Mouse (Mus musculus): ENCODE data around the gene Olfr551. TPM values are rescaled to one million over a fixed set of nuclear protein-coding genes. Genes with fewer than 3 reads are reported as not detected.
"Not testable (repeated sequence)": the region's sequence is repeated elsewhere in the genome, so short reads cannot be mapped to it uniquely, and the experiment has no call there.

The Olfr551 gene
- not detected in 2 replicates for polyA plus RNA-seq (2015; fragmentation: Nextera tagmentation; extraction: Ambion mirVana)

DNA sequence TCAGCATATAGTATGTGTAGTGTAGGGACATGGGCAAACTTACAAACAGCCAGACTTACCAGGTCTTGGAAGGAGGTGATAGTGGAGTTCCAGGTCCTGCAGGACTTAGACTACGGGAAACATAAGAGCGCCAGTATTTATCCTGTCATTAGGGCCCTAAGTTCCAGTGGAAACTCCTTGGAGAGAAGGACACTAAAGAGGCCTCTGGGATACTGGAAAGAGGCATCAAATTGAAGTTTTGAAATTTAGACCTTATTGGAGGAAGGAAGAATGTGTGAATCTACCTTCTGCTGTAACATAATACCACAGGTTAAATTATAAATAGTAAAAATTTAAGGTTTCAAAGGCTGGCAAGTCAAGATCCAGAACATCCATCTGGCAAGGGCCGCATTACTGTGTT is at the start of gene Olfr551:
TSS of gene Olfr551 (minus strand) at position 101 of the 400 bp plus-strand sequence.
- no peak for DNase-seq (ENCODE audit: low spot score)

DNA sequence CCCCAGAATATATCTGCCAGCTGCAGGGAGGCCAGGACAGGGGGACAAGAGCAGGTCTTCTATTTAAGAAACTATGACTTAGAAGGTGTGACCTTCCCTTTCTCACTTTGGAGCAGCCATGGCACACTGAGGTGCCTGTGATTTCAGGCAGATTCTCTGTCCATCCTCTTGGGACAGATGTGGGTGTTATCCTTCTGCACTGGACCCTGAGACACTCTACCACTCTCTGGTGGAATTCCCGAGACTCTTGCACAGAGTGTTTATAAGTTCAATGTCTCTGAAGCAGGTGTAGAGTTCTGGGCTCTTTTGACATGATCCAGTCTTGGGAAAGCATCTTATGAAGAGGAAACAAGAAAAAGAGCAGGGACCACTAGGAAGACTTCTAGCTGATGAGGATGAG is 46.4 kb upstream of the Olfr551 start, which contains the start of gene Olfr554:
TSS of gene Olfr554 (plus strand) at position 301 of the 400 bp plus-strand sequence.
- DNase-seq (ENCODE audit: low spot score), result no peak

DNA sequence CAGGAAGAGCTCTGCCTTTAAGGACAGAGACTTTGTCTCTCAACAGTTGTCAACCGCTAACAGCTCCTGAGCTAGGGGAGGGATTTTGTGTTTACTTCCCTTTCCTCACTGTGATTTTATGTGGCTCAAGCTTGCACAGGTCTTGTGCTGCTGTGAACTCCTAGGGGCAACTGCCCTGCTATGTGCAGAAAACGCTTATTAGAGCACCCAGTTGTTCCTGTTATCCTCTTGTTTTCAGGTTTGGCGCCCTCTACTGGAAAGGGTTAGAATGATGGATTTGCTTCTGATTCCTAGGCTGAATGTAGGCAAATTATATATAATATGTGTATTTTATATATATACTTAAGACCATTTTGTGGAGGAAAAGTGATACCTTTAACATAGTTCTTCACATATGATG is 45.0 kb upstream of the Olfr551 start:
- peak; percentile 71 for DNase-seq (ENCODE audit: low spot score)

DNA sequence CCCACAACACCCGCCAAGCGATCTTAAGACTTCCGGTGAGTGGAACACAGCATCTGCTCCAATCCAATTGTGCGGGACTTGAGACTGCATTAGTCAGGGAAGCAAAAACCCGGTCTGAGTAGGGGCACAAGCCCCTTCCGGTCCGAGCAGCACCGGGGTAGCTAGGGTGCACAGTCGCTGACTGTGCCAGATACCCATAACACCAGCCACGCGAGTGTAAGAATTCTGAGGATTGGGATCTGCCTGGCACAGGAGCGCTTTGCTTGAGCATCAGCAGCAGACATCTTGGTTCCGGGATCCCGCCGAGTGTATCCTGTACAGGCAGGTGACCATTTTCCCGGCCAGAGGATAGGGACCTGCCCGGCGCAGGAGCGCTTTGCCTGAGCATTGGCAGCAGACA is 28.7 kb upstream of the Olfr551 start:
- not testable (repeated sequence) for DNase-seq (ENCODE audit: low spot score)

DNA sequence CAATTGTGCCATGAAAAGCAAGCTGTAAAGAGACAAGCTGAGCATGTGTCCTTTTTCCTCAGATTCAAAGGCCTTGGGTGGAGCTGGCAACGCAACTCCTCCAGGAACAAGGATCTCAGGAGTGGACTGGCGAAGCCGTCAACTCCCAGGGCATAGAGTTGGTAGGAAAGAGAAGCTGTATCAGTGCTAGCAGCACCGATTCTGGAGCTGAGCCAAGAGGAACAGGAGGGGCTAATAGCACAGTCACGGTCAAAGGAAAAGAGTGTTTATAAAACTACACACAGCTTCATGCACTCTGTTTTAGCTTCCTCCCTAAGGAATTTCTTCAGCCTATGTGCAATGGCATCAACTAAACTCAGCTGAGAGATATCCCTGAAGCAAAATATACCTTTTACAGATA is 27.9 kb upstream of the Olfr551 start:
- no peak for DNase-seq (ENCODE audit: low spot score)

DNA sequence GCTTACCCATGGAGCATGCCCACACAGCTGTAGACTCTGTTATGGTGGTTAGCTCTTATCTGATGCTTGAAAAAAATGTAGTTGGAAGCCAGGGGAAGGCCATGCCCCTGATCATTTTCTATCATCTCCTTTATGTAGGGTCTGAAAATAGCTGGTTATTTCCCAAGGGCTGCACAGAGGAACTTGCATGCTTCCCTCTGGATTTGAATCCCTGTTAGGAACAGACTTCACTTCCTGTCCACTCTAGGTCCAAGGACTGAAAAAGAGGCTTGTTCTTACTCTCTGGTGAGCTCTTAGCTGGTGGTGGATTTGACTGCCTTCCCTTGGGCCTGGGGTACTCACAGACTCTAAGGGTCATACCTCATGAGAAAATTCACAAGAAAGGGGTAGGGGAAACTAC is 26.4 kb upstream of the Olfr551 start, which contains the start of gene Olfr553:
TSS of gene Olfr553 (minus strand) at position 101 of the 400 bp plus-strand sequence.
- no peak for DNase-seq (ENCODE audit: low spot score)

DNA sequence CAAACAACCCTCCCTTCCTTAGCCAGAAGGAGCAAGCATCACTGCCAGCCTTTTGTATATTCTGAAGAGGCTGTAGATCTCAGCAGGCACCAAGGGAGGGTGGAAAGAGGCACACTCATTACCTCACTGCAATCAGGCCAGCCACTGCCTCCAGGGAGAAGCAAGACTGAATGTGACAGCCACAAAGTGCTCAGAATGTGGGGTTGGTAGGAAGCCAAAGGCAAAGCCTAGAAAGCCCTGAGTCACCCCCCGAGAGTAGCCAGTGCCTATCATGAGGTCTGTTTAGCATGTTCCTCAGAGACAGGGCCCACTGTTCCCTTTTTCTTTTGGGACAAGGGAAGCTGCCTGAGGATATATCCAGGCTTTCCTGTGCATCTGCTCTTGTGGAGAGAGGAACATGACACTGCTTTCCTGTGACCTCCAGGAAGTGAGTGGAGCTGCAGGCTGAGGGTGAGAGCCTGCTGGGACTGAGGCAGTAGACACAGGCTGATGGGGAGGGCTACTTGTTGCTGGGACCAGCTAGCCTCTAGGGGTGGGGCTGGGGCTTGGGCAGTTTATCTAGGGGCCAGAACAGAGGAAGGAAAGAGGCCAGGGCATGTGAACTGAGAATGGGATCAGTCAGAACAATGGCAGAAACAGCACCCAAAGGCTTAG is 5.8 kb upstream of the Olfr551 start, which contains the start of gene Olfr552:
TSS of gene Olfr552 (plus strand) at position 393 of the 654 bp plus-strand sequence.
- DNase-seq (ENCODE audit: low spot score), result no peak

DNA sequence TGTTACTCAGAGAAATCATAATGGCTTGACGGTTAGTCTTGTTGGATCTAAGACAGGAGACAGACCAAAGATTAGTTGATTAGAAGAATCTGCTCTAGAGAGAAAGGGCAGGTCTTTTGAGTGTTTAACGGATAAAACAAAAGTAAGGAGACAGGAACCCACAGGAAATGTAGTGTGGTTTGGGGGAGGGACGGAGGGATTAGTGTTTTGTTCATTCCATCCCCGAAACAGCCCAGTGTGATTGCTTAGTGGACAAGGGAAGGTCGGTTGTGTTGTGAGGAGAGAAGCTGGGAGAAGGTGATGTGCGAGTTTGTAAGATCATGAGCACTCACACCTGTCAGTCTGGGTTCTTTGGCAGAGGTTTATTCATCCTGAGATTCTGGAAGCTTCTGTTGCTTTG is 15.7 kb downstream of the Olfr551 start:
- peak; percentile 2 for DNase-seq (ENCODE audit: low spot score)

DNA sequence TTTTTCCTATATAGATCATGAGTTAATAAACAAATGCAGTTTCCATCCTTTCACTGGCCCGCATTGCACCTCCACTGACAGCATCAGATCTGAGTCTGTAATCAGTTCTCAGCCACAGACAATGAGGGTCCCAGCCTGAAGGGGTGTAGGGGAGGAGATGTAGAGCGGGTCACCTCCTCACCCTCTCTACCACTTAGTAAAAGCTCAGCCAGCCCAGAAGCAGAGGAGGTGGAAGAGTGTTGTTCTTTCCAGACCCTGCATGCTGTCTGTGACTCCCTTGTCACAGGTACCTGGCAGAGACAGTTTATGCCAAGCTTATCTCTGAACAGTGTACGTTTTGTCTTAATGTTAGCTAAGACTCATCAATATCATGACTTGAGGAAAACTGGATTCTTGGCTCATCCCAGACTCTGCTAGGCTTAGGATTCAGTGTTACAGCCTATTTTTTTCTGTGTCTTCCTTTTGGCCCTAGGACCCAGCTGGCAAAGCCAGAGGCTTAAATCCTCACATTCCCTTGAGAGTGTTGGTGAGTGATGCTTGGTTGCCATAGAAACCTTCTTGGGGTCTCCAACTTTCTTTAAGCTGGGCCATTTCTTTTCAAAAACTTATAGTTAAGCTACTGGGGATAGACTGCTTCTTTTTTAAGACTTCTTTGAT is 18.4 kb downstream of the Olfr551 start:
- no peak for DNase-seq (ENCODE audit: low spot score)

DNA sequence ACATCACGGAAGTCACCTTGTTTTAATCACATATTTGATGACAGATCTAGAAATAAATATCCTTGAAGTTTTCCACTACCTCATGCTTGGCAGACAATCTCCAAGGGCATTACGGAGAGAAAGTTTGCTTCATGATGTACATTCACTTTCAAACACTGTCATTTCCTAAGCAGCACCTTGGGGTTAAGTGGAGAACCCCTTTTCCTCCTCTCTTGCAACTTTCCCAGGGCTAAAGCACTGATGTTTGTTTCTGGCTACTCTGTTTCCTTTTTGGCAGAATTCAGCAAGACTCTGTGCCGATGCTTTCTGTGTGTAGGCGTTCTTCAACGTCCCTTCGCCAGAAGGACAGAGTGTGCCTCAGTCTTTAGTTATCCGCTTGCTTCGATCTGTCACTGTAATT is 20.5 kb downstream of the Olfr551 start, which contains the start of gene Olfr550:
TSS of gene Olfr550 (plus strand) at position 301 of the 400 bp plus-strand sequence.
- DNase-seq (ENCODE audit: low spot score), result no peak

DNA sequence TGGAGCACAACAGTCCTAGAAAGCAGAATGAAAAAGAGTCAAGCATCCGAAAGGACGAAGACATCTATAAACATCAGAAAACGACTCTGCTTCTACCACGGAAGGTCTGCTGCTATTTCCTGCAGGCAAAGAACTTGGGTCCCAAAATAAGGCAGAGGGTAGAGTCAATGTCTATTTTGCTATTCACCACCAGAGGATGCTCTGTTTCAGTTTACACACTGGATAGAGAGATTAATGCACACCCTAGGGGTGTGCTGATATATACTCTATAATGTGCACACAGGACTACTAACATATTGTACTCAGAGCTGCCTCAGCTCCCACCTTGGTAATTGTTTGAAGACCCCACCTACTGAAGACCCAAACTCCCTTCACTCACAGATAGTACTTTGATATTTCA is 25.5 kb downstream of the Olfr551 start:
- DNase-seq (ENCODE audit: low spot score), result no peak

DNA sequence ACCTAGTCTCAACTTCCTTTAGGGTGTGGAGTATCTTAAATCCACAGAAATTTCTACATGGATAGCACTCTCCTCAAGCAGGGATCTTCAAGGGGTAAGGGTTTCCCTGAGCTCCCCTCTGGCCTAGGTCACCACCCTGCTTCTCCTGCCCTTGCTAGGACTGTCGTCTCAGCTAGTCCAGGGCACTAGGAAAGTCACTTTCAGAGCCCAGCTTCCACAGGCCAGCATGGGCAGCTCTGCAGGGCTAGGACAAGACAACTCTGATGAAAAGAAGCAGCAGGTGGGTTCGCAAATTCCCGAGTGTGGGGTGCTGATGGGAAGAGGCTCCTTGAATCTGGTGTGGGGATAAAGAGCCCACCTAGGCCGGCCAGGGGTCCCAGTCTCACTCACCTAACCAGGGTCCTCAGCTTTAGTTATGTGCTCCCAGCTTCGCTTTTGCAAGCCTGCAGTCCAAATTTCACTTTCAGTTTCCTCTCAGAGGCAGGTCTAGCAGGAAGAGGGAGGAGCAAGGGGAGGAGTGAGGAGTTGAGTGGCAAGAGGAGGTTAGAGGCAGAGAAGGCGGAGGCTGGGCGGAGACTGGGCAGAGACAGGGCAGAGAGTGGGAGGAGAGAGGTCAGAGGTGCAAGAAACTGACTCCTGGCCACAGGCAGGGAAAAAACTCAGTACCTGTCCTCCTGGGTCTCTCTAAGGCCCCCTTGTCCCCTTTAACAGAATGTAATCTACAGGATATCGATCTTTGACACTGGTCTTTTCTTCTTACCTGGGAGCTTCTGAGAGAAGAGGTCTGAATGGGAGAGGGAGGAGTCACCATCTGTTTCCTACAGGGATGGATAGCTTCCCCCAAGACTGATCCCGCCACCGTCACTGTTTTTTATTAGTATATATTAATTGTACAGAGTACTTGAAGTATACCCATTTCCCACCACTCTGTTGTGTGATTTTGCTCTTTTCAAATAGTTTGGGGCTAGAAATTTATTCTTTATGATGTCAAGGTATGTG is 26.4 kb downstream of the Olfr551 start, which contains the start of gene Trim21:
TSS of gene Trim21 (minus strand) at position 488 of the 999 bp plus-strand sequence.
- peak; percentile 87 for DNase-seq (ENCODE audit: low spot score)

DNA sequence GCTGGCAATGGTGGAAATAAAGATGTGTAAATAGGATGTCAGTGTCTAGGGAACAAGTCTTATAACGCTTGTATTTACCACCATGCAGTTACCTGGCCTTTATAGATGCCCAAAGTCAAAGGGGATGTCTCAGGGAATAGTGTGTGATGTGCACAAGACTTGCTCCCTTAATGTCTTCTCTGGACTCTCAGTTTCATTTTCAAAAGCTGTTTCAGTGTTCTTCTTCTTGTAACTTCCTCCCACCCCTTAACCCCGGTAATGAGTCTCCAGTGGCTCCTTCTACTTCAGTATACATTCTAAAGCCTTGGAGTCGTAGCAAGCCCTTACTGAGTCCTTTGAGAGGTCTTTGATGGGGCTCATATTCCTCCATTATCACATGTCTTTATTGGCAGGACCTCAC is 38.4 kb downstream of the Olfr551 start:
- DNase-seq (ENCODE audit: low spot score), result no peak

DNA sequence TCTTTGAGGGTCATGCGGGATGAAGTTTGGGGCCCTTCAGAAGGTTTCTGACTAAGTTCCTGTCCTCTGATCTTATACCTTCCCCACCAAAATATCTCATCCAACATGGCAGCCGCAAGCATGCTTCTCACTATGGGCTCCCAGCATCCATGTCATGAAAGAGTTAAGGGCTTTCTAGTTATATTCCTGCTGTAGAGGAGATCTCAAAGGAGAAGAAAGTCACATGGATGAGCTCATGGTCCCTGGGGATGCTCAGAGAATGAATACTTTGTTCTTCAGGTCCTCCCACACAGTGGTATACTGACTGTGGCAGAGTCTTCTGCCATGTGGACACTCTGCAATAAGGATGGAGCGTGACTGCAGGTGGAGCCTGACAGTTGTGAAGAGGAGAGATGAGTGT is 42.1 kb downstream of the Olfr551 start, which contains the start of gene Olfr549:
TSS of gene Olfr549 (plus strand) at position 301 of the 400 bp plus-strand sequence.
- DNase-seq (ENCODE audit: low spot score), result no peak

DNA sequence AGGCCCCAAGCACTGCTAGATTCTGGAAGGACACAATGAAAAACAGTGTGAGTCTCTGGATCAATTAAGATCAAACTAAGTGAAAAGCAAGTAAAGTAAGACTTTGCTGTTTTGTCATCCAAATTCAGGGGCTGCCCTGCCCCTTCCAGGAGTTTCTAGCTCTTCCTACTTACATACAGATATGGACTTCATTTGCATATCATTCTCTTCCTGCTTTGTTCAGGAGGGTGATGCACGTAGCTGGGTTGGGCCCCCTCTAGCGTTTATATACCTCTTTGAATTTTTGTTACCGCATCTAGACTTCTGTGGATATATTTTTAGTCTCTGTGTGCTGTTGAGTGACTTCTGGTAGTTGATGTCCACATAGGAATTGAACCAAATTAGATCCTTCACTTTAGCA is 50.4 kb downstream of the Olfr551 start:
- DNase-seq (ENCODE audit: low spot score), result peak; percentile 22

DNA sequence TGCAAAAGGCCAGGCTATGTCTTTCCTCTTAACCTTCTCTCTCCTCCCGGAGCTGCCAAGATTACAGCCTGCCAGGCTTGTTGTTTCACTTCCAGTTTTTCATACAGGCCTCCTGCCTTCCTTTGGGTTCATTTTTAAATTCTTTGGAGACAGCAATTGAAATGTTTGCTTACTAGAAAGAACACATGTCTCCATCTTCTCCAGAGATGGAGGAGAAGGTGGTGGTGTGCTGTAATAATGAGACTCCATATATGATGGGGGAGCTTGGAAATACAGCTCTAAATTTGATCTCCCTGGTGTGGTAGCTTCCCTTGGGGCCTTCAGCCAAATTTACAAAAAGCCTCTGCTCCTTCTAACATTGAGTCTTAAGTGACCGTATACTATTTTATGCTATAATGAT is 51.1 kb downstream of the Olfr551 start, which contains the start of gene Olfr548-ps1:
TSS of gene Olfr548-ps1 (plus strand) at position 301 of the 400 bp plus-strand sequence.
- no peak for DNase-seq (ENCODE audit: low spot score)

DNA sequence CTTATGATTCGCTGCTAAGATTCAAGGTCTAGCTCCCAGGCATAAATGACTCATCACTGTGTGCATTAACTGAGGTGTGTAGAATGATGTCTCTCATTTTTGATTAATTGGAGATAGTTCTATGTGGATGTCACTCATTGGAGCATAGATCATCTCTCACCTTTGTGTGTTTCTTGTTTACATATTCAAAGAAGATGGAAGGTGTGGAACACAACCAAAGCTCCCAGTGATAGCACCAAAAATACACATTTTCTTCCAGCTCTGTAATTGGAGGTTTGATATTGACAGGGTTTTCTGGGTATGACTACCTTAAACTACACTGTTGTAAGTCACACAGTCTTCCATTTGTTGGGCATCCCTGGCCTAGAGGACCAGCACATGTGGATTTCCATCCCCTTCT is 57.2 kb downstream of the Olfr551 start, which contains the start of gene Olfr547:
TSS of gene Olfr547 (plus strand) at position 301 of the 400 bp plus-strand sequence.
- DNase-seq (ENCODE audit: low spot score), result no peak
